Mouse (Mus musculus) retina, embryonic 14.5 days (tissue): Measurements from ENCODE around the gene Mmp11.

ENCODE experiments used
- DNase-seq: peaks from one replicate; pipeline ENCODE4 v3.0.0-alpha.2; 2015; ENCODE audit warnings: low spot score

Gene Mmp11

DNA sequence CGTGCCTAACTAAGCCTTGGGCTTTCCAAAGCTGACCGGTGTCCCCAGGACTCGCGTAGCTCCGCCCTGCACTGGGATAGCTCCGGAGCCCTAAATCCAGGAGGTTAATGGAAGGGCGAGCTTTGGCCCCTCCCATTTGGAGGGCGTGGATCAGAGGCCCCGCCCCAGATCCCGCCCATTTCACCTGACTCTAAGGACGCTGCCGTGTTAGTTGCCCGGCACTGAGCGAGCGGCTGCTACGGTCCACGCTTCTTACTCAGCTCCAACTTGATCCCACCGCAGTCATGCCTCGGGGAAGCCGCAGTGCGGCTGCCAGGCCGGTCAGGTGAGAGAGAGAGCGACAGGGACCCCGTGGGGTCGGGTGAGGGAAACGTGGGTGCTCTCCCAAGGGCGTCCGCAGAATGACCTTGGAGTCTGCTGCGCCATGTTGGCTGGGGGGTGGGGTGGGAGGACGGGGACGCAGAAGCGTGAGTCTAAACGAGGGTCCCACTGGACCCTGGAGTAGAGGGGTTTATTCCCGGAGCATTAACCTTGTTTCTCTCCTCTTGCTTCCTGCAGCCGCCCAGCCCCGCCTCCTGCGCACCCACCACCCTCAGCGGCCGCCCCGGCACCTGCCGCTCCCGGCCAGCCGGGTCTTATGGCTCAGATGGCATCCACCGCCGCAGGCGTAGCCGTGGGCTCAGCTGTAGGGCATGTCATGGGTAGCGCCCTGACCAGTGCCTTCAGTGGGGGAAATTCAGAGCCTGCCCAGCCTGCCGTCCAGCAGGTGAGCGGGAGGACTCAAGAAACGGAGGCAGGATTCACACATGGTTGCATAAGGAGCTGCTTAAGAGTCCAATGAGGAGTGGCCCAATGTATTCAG is at the start of gene Mmp11:
TSS of gene Mmp11 (minus strand) at position 817 of the 862 bp plus-strand sequence.
- DNase-seq = peak; percentile 90

DNA sequence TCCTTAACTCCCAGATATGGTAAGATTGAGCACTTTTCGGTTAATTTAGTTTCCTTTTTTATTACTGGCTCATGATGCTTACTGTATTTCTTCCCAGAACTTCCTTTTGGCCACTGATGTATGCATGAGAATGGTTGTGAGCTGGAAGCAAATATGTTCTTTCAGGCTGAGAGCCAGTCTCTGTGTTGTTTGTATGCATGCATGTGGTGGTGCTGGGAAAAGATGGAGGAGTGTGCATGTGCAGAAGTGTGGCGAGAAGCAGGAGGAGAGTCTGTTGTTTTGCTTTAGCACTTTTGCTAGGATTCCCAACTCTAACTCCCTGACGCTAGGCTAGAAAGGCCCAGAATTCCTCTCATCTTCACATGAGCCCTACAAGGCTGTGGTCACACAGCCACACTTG is 43.1 kb upstream of the Mmp11 start:
- no peak for DNase-seq

DNA sequence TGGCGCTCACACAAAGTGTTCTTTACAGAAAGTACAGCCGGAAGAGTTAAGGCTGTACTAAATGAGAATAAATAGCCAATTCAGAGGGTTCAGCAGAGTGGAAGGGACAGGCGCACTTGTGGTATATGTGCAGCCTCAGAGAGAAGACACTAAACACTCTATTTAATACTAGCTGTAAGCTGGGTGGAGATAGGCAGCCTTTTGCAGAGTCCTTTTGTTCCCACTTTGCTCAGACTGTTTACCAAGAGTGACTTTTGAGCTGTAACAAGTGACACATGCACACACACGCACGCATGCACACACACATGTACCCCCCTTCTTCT is 42.5 kb upstream of the Mmp11 start:
- no peak for DNase-seq

DNA sequence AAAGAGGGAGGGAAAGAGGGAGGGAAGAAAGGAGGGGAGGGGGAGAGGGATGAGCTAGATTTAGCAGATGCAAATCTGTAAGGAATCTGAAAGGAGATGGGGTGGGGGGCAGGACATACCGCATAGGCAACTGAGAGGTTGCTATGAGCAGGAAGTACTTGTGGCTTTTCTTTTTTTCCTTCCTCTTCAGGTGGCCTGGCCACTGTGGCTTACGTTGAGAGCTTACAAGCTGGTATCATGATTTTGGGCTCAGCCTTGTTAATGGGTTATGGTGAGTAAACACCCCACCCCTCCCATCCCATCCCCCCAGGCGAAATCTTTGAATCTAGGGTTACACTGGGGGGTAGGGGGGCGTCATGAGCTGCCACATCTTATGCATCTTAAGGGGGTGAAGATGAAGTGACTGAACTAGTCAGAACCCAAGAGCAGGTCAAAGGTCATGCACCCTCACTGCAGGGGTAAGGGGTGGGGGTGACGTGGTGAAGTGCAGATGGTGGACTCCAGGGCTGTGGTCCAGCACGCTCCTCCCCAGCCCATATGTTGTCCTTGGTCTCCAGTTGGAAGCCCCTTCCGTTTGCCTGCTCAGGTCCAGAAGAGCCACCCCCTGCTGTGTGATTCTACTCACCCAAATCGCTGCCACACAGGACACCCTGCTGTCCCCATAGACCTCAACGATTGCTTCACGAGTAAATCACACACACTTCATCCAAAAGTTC is 42.0 kb upstream of the Mmp11 start:
- no peak for DNase-seq

DNA sequence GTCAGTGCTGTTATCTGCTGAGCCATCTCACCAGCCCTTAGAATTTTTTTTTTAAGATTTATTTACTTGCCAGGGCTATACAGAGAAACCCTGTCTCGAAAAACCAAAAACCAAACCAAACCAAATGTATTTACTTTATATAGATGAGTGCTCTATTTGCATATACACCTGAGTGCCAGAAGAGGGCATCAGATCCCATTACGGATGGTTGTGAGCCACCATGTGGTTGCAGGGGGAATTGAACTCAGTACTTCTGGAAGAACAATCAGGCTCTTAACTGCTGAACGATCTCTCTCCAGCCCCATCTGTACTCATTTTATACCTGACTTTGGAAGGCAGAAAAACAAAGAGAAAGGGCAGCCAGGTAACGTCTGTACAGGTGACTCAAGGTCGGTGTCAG is 38.9 kb upstream of the Mmp11 start:
- no peak for DNase-seq

DNA sequence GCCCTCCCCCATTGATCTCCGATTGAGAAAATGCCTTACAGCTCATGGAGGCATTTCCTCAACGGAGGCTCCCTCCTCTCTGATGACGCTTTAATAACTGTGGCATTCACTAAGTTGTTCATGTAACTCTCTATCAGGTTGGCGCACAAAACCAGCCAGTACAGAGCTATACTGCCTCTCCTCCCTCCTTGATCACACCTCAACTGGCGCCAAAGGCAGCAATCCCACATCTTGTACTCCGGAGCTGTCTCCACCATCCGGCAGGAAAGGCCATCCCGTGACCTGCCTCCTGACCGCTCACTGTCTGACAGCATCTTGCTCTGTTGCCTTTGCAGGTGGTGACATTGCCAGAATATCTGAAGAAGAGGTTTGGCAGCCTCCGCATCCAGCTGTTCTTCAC is 37.5 kb upstream of the Mmp11 start:
- DNase-seq = no peak

DNA sequence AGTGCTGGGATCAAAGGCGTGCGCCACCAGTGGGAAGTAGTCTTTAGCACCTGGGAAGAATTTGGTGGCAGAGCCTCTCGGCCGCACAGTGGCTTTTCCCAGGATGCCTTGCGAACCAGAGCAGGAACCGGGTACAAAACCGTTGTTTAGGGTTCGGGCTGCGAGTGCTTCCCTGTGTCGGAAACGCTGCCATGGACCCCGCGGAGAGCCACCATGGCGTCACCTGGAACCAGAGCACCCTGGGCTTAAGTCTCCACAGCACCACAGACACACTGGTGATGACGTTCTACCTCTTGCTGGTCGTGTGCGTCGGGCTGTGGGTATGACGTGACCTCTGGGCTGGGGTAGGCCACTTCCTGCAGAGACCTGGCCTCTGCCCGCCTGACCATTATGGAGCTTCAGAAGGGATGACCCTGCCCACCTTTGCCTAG is 18.1 kb upstream of the Mmp11 start, which contains the start of gene Gm5134:
TSS of gene Gm5134 (plus strand) at position 134 of the 431 bp plus-strand sequence.
- DNase-seq = no peak

DNA sequence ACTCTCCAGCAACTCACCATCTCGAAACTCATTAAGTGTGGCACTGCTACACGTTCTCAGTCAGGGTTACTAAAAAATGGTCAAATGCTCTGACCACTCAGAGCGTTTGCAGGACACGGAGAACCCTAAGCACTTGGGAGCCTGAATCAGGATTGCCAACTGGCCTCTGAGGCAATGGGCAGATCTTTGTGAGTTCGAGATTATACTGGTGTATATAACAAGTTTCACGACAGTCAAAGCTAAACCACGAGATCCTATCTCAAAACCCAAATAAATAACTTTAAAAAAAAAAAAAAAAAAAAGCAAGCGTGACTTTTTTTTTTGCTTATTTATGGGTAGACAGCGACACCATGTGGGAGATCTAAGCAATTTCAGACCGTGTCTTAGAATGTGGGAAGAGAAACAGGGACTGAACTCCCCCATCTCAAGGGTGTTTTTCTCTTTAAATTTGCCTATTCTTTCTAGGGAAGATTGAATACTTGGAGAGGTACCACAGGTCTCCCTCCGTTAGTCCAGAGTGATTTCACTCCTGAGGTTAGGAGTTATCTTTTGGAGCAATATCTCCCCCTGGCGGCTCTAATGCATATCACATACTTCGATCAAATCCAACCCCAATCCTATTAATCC is 15.2 kb upstream of the Mmp11 start:
- DNase-seq = peak; percentile 82

DNA sequence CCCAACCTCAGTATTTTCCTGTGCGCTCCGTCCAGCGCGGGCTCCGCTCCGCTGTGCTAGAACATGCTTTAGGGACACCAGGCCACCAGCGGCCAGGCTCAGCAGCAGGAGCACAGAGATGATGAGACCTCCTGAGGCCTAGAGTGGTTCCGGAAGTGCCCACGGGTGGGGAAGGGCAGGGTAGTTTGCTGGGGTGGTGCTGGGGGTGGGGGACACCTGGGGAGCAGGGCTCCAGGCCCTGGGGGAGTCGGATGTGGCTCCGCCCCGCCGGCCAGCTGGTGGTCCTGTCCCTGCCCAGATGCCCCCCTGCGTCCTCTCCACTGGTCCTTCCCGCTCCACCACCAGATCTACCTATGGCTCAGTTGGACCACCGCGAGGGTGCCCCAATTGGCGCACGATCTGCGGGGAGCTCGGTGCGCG is 14.5 kb upstream of the Mmp11 start:
- DNase-seq = peak; percentile 70

DNA sequence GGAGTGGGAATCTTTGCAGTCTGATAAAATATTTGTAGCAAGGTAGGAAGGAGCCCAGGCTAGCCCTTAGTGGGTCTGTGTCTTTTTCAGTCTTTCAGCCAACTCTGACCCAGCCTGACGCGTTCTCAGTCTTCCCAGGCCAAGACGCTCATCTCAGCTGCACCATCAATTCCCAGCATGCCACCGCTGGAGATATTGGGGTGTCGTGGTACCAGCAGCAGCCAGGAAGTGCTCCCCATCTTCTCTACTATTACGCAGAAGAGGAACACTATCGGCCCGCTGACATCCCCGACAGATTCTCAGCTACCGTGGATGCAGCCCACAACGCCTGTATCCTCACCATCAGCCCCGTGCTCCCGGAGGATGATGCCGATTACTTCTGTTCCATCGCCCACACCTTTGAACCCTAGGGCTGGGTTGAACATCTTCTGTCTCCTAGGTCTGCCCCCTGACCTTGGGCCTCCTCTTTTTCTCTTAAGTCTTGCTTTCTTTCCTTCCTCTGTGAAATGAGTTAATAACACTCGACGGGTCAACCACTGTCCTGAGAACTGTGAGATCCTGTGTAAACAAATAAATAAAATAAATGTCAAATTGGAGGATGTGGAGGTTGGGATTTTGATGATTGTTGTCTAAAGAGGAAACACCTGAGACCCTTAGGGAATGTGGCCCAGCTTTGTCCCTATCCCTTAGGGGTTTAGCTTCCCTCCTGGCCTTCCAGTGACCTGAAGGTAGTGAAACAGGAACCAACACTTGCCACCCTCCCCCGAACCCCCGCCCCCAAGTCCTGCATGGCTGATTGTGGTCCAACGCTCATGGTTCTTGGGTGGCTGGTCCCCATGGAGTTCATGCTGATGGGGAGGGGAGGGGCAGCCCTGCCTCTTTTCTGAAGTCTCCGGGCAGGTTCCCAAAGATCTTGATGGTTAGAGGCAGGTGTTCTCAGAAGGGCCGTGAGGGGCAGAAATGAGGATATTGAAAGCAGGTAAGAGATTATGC is 13.1 kb upstream of the Mmp11 start:
- DNase-seq = no peak

DNA sequence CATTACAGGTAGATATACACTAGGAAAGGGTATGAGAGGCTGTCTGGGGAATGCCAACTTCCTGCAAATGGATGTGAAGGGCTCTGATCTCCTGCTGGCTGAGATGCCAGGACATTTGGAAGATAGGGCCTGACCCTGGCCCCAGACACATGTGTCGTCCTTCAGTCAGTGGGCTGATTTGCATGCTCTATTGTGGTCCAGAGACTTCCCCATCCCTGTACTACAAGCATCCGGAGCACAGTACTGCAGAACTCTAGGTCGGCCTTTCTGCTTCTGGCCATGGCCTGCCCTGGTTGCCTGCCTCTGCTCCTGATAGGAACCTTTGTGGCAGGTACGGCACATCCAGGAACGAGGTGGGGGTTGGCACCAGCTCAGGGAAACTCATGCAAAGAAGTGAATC is 11.8 kb upstream of the Mmp11 start:
- DNase-seq = no peak

DNA sequence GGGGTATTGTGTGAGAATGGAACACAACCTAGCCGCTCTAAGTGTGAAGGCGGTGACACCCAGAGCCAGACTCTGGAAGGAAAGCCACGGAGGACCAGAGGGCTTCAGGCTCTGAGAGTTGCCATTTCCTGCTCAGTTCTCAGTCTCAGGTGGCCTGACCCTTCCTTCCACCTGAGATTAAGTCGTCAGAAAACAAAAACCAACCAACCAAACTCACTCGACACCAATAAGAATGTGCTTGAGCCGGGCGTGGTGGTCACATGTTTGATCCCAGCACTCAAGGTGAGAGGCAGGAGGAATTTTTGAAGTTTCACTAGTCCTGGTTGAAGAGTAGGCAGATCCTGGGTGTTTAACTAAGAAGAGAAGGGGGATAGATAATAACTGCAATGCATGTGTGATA is 9.6 kb upstream of the Mmp11 start:
- DNase-seq = no peak

DNA sequence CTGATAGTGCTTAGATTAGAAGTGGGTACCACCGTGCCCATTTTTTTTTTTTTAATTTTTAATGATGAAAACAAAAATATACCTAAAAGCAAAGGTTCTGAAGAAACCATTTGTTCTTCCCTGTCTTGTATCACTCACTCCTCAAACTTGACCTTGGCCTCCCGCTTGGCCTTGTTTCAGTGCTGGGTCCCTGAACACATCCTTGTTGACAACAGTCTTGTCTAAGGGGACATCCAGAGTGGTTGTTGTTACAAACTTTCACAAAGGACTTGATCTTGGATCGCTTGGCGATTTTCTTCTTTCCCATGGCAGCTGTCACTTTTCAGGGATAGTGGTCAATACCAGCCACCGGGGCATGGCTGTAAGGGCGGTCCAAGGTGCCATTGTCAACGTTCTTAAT is 8.9 kb upstream of the Mmp11 start:
- no peak for DNase-seq

DNA sequence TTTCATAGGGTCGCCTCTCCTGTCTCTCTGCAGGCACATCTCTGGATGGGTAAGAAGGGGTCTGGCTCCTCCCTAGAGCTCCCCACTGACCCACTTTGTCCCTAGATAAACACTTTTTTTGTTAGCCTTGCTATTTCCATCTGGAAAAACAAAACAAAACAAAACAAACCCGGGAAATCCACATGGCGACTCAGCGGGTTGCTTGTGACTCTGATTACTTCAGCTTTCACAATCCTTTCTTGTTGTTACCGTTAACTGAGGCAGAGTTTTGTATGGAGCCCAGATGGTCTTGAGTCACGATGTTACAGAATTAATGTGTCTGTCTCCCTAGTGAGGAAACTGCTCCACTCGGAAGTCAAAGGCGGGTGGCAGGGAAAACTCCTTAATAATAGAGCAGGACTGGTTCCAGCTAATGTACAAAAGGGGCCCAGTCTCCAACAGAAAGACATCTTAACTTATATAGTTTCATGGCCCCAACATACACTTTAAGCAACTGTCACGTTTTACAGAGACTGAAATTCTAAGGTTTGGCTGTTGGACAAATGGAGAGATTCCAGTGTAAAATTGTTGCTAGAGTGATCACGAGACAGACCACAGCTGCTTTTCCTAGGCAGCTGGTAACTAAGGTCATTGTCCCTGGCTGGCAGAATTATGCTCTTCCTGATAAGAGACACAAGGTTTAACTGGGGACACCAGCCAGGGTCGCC is 7.9 kb upstream of the Mmp11 start:
- no peak for DNase-seq

DNA sequence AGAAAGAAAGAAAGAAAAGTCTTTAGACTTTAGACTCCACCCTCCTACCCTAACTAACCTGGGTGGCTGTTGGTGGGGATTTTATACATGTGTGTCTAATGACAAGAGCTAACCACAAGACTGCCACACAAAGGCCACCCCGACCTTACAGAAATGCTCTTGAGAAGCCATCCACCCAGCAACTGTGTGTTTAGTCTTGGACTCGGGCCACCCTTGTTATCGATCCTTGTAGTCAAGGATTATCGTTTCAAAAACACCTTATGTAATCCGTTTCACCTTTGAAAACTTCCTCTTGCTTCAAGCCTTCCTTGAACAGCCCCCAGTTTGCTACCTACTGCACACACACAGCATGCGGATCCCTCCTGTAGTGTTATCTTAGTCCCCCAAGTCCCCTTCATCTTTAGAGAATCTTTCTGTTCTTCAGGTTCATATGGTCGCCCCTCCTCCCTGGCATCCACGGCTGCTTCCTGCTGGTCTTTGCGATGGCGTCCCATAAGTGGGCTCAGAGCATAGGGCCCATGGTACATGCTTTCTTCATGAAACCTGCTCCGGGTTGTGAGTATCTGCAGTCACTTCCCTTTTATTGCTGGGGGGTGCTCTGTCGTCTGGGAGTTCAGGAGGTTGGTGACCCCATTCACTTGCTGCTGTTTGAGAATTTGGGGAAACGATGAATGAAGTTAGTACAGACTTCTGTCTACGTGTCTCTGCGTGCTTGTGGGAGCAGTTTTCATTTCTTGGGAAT is 6.6 kb upstream of the Mmp11 start, which contains the start of gene Vpreb3:
TSS of gene Vpreb3 (plus strand) at position 322 of the 742 bp plus-strand sequence.
- DNase-seq = no peak

DNA sequence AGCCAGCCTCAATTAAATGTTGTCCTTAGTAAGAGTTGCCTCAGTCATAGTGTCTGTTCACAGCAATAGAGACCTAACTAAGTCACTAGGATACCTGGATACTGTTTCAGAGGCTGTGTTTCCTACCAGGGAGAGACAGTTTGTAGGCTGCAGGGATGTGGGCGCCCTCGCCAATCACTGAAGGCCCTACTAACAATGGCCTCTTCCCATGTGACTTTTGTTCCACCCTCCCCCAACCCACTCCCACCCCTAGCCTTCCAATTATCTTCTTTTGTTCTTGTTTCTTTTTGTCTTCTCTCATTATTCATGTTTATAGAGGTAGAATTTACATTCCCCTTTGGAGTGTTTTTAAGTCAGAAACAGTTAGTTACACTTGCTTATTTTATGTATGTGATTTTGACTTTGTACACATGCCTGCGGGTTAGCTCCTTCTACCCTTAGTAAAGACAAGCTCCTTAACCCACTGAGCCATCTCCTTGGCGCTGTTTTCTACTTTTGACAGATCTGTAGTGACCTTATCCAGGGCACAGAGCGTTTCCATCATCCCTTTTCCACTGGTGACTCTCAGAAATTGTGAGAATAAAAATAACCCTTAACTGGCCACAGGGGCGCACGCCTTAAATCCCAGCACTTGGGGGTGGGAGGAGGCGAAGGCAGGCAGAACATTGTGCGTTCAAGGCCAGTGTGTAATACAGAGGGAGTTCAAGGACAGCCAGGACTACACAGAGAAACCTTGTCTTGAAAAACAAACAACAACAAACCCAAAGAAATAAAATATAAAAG is 4.9 kb upstream of the Mmp11 start:
- peak; percentile 54 for DNase-seq

DNA sequence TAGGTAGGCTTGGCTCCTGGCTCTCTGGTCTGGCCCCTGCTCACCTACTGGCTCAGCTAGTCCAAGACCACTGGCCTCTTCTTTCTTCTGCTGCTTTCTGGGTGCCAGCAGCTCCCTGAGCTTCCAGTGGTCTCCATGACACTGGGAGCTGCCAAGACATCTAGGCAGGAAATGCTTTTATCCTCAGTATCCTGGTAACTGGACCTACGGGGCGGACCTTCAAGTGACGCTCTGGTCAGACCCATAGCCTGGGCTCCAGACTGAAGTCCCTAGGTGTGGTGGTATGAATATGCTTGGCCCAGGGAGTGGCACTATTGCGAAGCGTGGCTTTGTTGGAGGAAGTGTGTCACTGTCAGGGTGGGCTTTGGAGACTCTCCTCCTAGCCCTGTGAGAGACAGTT is 4.2 kb upstream of the Mmp11 start, which contains the start of gene Gm867:
TSS of gene Gm867 (minus strand) at position 153 of the 400 bp plus-strand sequence.
- DNase-seq = no peak

DNA sequence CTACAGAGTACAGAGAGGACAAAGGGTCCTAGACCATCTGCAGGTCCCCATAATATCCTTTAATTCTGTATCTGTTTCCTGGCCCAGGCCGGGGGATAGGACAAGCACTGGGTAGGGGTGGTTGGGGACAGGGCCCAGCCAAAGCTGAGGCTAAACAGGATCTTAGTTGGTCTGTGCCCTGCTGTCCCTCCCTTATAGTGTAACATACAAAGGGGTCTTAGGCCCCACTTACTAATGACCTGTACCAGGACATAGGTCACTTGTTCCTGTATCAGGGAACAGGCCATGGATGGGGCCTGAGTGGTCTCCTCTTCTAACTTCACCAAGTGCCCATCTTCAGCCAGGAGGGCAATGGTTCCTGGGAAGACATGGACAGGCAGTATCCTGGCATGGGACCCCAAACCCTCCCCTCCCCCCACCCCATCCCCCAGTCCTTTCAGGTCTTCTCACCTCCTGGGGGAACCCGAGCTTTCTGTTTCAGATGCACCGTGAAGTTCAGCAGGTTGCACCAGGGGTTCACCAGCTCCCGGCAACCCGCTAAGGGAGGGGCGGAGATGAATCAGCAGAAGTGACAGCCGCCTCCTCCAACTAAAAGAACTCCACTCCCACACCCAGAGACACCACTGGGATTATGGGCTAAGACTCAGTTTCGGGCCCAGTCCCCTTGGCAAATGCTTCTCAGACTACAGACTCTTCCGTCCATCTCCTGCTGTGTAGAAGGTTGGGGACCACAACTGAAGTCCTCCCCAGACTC is 3.4 kb upstream of the Mmp11 start:
- DNase-seq = no peak
